Comparison of ENCODE assay signal across 21 mouse cellular contexts in the genomic region with DNA sequence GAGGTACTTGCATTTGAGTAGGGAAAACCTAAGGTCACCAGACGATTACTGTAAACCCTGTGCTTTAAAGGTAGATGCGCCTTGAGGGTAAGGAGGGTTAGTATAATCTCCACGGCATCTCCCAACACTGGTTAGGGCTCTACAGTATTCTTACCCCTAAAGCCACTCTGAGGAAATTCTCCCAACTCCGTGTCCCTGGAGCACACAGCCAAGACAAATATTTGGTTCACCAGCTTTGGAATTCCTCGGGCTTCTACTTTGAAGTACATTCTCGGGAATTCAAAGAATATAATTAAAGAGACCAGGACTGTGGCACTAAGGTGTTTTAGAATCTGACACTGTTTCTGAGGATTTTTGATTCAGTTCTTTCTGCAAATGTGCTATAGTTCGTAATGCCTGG. TPM values are rescaled to one million over a fixed set of nuclear protein-coding genes. Genes with fewer than 3 reads are reported as not detected.
A peak's percentile ranks its signal among the peaks of the same experiment; 100 is the strongest.
DNase-seq lines count a peak whose midpoint lies in the region; ATAC-seq and TF ChIP-seq lines count a peak whose summit lies in the region.
"Had no signal": no experiment of that assay in that cellular context is flagged by ENCODE, and none has a peak within 500 bp of the region (broad histone marks: within the 10 kb centered on the region; RNA-seq: fewer than 3 reads in every experiment).

No protein-coding gene starts in this region.

- no peaks in the 10 kb centered on the region for H3K36me3 ChIP-seq in kidney, adult 2 months (ENCODE audit: control insufficient read depth, insufficient read depth, low read length)
- H3K36me3 ChIP-seq in kidney, embryonic 15.5 days, result no peaks in the 10 kb centered on the region
- H3K36me3 ChIP-seq: embryonic facial prominence, embryonic 13.5 days; forebrain, embryonic 12.5 days; heart, embryonic 15.5 days had no signal

- CTCF ChIA-PET in Patski (lab: Charles Lee), result no interaction called here

- in situ Hi-C loops in Patski (cut with MboI; ENCODE audit: low pct_unique_long_range_greater_than_20kb), result no loop called here

- H3K9ac ChIP-seq in kidney, embryonic 15.5 days, result no peak overlapping the region
- H3K9ac ChIP-seq: embryonic facial prominence, embryonic 13.5 days; forebrain, embryonic 12.5 days; heart, embryonic 15.5 days had no signal

- TF ChIP-seq POLR2A in kidney, adult 2 months (IDR thresholded peaks at IDR 0.05; ENCODE audit: low read depth, low read length), result no peak
- TF ChIP-seq POLR2A in lung, adult 2 months (IDR thresholded peaks at IDR 0.05; ENCODE audit: borderline replicate concordance, extremely low read depth, low read depth, low read length), result no peak

- 0 out of 2 replicates have a peak, but pooled peaks cover 5% of the 10 kb centered on the region for H3K4me1 ChIP-seq in kidney, adult 2 months (ENCODE audit: control insufficient read depth, insufficient read depth, low read length)
- H3K4me1 ChIP-seq in kidney, embryonic 15.5 days, result peaks cover 6% of the 10 kb centered on the region
- H3K4me1 ChIP-seq in lung, adult 2 months (ENCODE audit: control insufficient read depth, insufficient read depth, low read length), result 0 out of 2 replicates have a peak, but pooled peaks cover 5% of the 10 kb centered on the region
- H3K4me1 ChIP-seq: embryonic facial prominence, embryonic 13.5 days; heart, embryonic 15.5 days had no signal

- 47% methylated on average over 7 of the region's 7 CpGs for WGBS in kidney, adult 2 months
- 56% methylated on average over 7 of the region's 7 CpGs for WGBS in kidney, embryonic 15.5 days
- 45% methylated on average over 7 of the region's 7 CpGs for whole genome bisulfite sequencing in lung, adult 2 months

- no peak overlapping the region for H3K4me3 ChIP-seq in kidney, adult 2 months (ENCODE audit: insufficient read depth, low read depth, low read length)
- no peak overlapping the region for H3K4me3 ChIP-seq in kidney, embryonic 15.5 days (replicated peaks)
- no peak overlapping the region for H3K4me3 ChIP-seq in lung, adult 2 months (replicated peaks; ENCODE audit: extremely low read depth, low read depth, low read length)
- H3K4me3 ChIP-seq: embryonic facial prominence, embryonic 13.5 days; forebrain, embryonic 12.5 days; heart, adult 2 months; heart, embryonic 15.5 days had no signal

- POLR2A ChIA-PET in Patski (lab: Charles Lee), result no interaction called here

- H3K27ac ChIP-seq in kidney, adult 2 months (ENCODE audit: insufficient read depth, low read depth, low read length), result no peak overlapping the region
- H3K27ac ChIP-seq in kidney, embryonic 15.5 days, result no peak overlapping the region
- H3K27ac ChIP-seq: embryonic facial prominence, embryonic 13.5 days; forebrain, embryonic 12.5 days; heart, adult 2 months; heart, embryonic 15.5 days had no signal

- ATAC-seq in kidney, embryonic 15.5 days (replicated peaks; ENCODE audit: low FRiP score), result no peak
- peak; percentile 57 for ATAC-seq in Patski
- ATAC-seq: activated CD4-positive, CD25-positive, alpha-beta regulatory T cell, adult 4 months; forebrain, embryonic 16.5 days had no signal

- no peaks in the 10 kb centered on the region for H3K9me3 ChIP-seq in kidney, embryonic 15.5 days (replicated peaks)
- H3K9me3 ChIP-seq: embryonic facial prominence, embryonic 13.5 days; forebrain, embryonic 12.5 days; heart, embryonic 15.5 days had no signal

- peak; percentile 55 for DNase-seq in kidney, adult 2 months
- peak; percentile 5 for DNase-seq in lung, adult 2 months
- no peak for DNase-seq in lung, postnatal 10 days
- no peak for DNase-seq in Patski (ENCODE audit: low read depth, low spot score)
- peak; percentile 14 for DNase-seq in lung, postnatal 36 days
- DNase-seq in spleen, postnatal 10 days (ENCODE audit: low spot score in 2 of 2), result no peak
- DNase-seq: adrenal gland, postnatal 14 days; cerebellum, adult 18-20 months; cerebellum, adult 9-11 months; cerebellum, postnatal 36 days; gastrocnemius, postnatal 10 days; heart, adult 2 months; heart, postnatal 14 days had no signal

- no peak overlapping the region for H3K4me2 ChIP-seq in kidney, embryonic 15.5 days
- H3K4me2 ChIP-seq: embryonic facial prominence, embryonic 13.5 days; forebrain, embryonic 12.5 days; heart, embryonic 11.5 days; heart, embryonic 15.5 days had no signal

- TF ChIP-seq CTCF in kidney, adult 2 months (conservative IDR thresholded peaks at IDR 0.05; ENCODE audit: insufficient read depth, insufficient read length, low read depth, low read length), result no peak
- TF ChIP-seq CTCF in lung, adult 2 months (IDR thresholded peaks at IDR 0.05; ENCODE audit: insufficient read depth, low read length), result no peak
- TF ChIP-seq CTCF in Patski (IDR thresholded peaks at IDR 0.05), result no peak

- no peaks in the 10 kb centered on the region for H3K27me3 ChIP-seq in kidney, adult 2 months (replicated peaks; ENCODE audit: control insufficient read depth, insufficient read depth, low read length)
- H3K27me3 ChIP-seq in kidney, embryonic 15.5 days, result no peaks in the 10 kb centered on the region
- no peaks in the 10 kb centered on the region for H3K27me3 ChIP-seq in Patski
- H3K27me3 ChIP-seq: embryonic facial prominence, embryonic 13.5 days; forebrain, embryonic 12.5 days had no signal

RNA-seq across cellular contexts. Expression of a gene that starts 23.2 kb away (rescaled TPM):
- 0.03 and 0.16 TPM in 2 replicates for polyA plus RNA-seq in kidney, adult 2 months (2012; rRNA removed)
- polyA plus RNA-seq in kidney, embryonic 15.5 days (2015; fragmentation: Nextera tagmentation; extraction: Ambion mirVana), result 1.3 and 1.8 TPM in 2 replicates
- polyA plus RNA-seq in lung, adult 2 months (2012; rRNA removed), result 0.11 and 0.40 TPM in 2 replicates
- 0.05 TPM for polyA plus RNA-seq in Patski (2021)
- polyA plus RNA-seq: activated CD4-positive, CD25-positive, alpha-beta regulatory T cell, adult 4 months; C2C12; heart, adult 2 months had no signal

Comparison
In these comparisons a context has a peak if more than half of its experiments do, and no peak if none do; other contexts are left out.
1. DNase-seq: peak in kidney, adult 2 months (single experiment), lung, adult 2 months (single experiment) and lung, postnatal 36 days (single experiment); none in lung, postnatal 10 days (single experiment), Patski (single experiment) and spleen, postnatal 10 days (0 of 2).